Mouse (Mus musculus) lung, adult 2 months (tissue): ENCODE measurements around the gene Gipc3. TPM values are rescaled to one million over a fixed set of nuclear protein-coding genes. Genes with fewer than 3 reads are reported as not detected.
A peak's percentile ranks its signal among the peaks of the same experiment; 100 is the strongest.

Source experiments
- DNase-seq: peaks from one replicate; pipeline ENCODE4 v3.0.0; 2022
- H3K4me1 ChIP-seq: fragments of 200-500 bp; 2 replicates; pipeline ENCODE4 v1.6.1; 2011; ENCODE audit warnings: low read length; ENCODE audit not compliant: control insufficient read depth, insufficient read depth
- H3K4me3 ChIP-seq: fragments of 200-500 bp; replicated peaks from 2 replicates; pipeline ENCODE3; 2011; ENCODE audit warnings: low read depth, mild to moderate bottlenecking, control low read depth, low read length; ENCODE audit errors: extremely low read depth
- CTCF ChIP-seq: fragments of 200-500 bp; IDR thresholded peaks from 2 replicates; pipeline ENCODE4 v1.5.1; 2011; ENCODE audit warnings: mild to moderate bottlenecking, low read length, control low read depth; ENCODE audit not compliant: insufficient read depth
- POLR2A ChIP-seq: fragments of 200-500 bp; IDR thresholded peaks from 2 replicates; pipeline ENCODE4 v1.6.1; 2011; ENCODE audit warnings: low read depth, mild to moderate bottlenecking, control low read depth, low read length, borderline replicate concordance; ENCODE audit errors: extremely low read depth
- WGBS: fragments of 180-500 bp; shearing (Covaris S2); methylation state at CpG from one replicate; pipeline ENCODE4 v1.1.7; 2018; 5-methylcytosine and 5-hydroxymethylcytosine counted together
- polyA plus RNA-seq: library from polyadenylated mRNA; depleted of rRNA; stranded (reverse); fragments of >200 nt; gene quantifications from 2 replicates; pipeline ENCODE4 v1.2.3, GENCODE M21; 2012

The Gipc3 gene
- polyA plus RNA-seq, 1 experiment: 11.2 TPM

DNA sequence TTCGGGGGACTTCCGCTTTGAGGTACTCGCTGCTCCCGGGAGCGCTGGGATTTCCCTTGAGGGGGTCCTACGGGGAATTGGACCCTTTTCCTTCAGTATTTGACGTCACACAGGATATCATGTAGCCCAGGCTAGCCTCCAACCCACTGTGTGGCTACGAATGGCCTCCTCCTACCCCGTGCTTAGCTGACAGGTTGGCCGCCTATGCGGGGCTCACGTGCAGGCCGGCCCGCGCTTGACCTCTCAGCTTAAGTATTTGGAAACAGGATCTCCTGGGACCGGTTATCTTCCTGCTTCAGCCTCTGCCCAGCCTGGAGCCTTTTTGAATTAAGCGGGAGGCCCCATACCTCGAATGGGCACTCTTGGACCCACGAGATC is 41.5 kb upstream of the Gipc3 start:
- DNase-seq: no peak
- WGBS: under 1% methylated on average over 19 of the region's 19 CpGs
- Histone ChIP-seq H3K4me3 (peak overlapping the region; percentile 68), H3K4me1 (peaks cover 14% of the 10 kb centered on the region; the same call in 1 of the 2 replicates)
- no peak for TF ChIP-seq CTCF
- TF ChIP-seq POLR2A: no peak

DNA sequence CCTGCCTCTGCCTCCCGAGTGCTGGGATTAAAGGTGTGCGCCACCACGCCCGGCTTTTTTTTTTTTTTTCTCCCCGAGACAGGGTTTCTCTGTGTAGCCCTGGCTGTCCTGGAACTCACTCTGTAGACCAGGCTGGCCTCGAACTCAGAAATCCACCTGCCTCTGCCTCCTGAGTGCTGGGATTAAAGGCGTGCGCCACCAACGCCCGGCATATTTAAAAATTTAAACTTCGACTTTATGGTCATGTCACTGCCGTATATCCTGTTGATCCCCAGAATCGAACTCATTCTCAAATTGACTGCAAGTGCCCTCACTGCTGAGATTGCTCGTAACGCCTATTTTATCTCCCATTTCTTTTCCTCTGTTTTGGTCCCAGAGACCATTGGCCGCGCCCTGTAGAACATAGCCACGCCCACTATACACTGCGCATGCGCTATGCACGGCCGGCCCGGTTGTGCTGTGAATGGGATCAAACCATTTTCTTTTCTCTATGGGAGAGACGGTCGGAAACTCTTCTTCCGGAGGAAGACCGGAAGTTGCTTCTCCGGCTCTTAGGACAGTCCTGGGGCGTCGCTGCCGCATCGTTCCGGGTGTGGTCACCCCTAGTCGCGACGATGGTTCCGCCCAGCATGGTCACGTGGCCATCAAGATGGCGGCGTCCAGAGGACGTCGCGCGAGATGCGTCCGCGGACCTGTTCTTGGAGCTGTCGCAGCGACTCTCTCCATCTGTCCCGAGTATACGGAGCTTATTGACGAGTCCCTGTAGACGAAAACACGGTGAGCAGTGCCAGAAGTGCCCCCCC is 40.9 kb upstream of the Gipc3 start, which contains the start of the genes Dohh and Gm48551:
Gene Dohh, plus strand, starts transcription at position 627 of the 803 bp plus-strand sequence.
Gene Gm48551, plus strand, starts transcription at position 665 of the 803 bp plus-strand sequence.
- 7% methylated on average over 54 of the region's 54 CpGs for WGBS

GRCm38 (mm10) chr10:81382039-81382438 is 39.0 kb upstream of the Gipc3 start:
- no peak for DNase-seq
- Histone ChIP-seq H3K4me1 (peaks cover 10% of the 10 kb centered on the region; the same call in 1 of the 2 replicates), H3K4me3 (no peak overlapping the region)
- TF ChIP-seq POLR2A (no peak), CTCF (no peak)
- WGBS: 37% methylated on average over 5 of the region's 5 CpGs

More for the DNA sequence above, 40.9 kb upstream of the Gipc3 start, which contains the start of the genes Dohh and Gm48551:
- Histone ChIP-seq H3K4me3 (peak within 1 kb of the TSS; percentile 68), H3K4me1 (peaks cover 10% of the 10 kb centered on the region; the same call in 1 of the 2 replicates)
- DNase-seq: peak; percentile 99
- TF ChIP-seq CTCF (no peak), POLR2A (peak; percentile 96)

DNA sequence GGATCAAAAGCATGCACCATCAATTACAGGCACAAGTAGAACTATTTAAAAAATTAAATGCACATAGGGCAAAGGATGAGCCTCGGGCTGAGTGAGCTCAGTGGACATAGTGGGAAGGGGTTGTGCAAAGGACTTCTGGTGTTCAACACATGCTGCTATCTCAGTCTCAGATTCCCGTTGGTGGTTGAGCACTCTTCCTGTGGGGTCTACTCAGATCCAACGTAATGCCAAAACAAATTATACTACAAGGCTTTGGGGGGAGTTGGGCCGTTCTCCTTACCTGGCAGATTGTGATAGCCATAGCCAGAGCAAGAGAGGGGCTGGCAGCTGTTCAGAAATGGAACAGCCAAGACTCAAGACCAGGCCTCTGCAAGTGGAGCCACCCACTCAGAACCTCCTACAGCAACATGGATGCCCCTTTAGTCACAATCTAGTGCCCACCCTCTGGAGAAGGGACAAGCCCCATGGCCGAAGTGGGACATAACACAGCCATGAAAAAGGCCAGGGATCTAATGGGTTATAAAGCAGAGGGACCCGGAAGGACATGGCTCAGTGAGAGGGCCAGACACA is 36.8 kb upstream of the Gipc3 start:
- Histone ChIP-seq H3K4me3 (no peak overlapping the region), H3K4me1 (peaks cover 11% of the 10 kb centered on the region; the same call in 1 of the 2 replicates)
- no peak for DNase-seq
- TF ChIP-seq CTCF: no peak
- no peak for TF ChIP-seq POLR2A
- WGBS: 83% methylated on average over 6 of the region's 6 CpGs

GRCm38 (mm10) chr10:81379183-81379553 is 36.1 kb upstream of the Gipc3 start:
- no peak overlapping the region for H3K4me3 ChIP-seq
- peaks cover 11% of the 10 kb centered on the region; the same call in 1 of the 2 replicates for H3K4me1 ChIP-seq
- DNase-seq: no peak
- 58% methylated on average over 3 of the region's 3 CpGs for WGBS
- TF ChIP-seq CTCF: no peak
- TF ChIP-seq POLR2A: no peak

DNA sequence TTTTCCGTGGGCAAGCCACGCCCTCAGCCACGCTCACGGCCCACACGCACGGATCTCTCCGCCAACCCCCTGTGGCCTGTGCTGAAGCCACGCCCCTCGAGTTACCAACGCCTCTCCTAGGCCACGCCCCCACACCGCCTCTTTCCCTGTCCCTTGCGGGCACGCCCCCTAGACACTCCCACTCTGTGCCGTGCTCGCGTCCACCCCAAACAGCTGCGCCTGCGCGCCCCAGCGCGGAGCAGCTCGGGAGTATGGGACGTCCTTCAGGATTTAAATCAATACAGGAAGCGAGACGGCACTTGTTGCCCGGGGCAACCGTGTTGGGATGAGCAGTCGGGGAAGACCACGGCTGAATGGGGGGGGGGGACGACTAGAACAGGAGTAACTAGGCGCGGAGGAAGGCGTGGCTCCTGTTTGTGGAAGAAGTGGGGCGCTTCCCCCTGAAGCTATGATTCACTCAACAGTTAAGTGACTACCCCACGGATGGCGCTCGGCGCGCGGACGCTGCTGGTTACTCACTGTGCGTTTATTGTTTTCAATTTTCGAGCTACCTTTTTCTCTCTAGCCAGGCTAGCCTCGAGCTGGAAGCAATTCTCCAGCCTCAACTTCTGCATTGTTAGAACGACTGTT is 35.6 kb upstream of the Gipc3 start:
- WGBS: under 1% methylated on average over 46 of the region's 46 CpGs
- peak overlapping the region; percentile 79 for H3K4me3 ChIP-seq
- peak; percentile 100 for DNase-seq
- H3K4me1 ChIP-seq: peaks cover 11% of the 10 kb centered on the region; the same call in 1 of the 2 replicates
- peak; percentile 55; the same call in 1 of the 2 replicates for TF ChIP-seq POLR2A
- no peak for TF ChIP-seq CTCF

DNA sequence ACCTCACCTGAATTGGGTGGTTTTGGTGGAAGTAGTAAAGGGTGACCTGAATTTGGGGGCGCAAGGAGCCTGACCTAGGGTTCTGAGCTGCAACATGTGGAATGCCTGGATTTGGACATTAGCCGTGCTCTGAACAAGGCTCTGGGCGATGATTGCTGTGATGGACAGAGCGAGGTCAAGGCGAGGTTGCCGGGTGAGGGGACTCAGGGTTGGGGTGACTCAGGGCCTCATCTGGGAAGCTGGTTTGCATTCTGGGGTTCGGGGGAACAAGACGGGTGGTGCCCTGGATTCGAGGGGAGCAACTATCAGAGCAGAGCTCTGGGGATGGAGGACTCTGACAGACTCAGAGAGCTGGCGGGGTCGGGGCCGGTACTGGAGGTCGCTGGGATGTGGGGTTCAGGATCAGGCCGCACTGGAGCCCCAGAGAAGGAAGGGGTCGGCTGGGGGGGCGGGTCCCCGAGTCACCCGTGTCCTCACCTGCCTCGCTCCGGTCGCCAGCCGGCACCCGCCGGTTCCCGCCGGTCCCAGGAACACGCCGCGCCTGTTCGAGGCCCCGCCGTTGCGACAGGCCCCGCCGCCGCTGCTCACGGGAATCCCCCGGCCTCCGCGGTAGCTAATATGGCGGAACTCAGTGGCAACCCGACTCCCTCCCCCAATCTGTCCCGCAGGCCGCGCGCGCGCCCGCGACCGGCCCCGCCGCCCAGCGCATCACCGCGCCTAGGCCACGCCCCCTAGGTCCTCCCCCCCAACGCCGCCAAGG is 34.9 kb upstream of the Gipc3 start, which contains the start of gene Fzr1:
Gene Fzr1, minus strand, starts transcription at position 724 of the 760 bp plus-strand sequence.
- no peak for DNase-seq
- WGBS: under 1% methylated on average over 48 of the region's 59 CpGs
- peaks cover 11% of the 10 kb centered on the region; the same call in 1 of the 2 replicates for H3K4me1 ChIP-seq
- TF ChIP-seq CTCF: no peak
- TF ChIP-seq POLR2A: peak; percentile 54; the same call in 1 of the 2 replicates
- H3K4me3 ChIP-seq: peak within 1 kb of the TSS; percentile 79

DNA sequence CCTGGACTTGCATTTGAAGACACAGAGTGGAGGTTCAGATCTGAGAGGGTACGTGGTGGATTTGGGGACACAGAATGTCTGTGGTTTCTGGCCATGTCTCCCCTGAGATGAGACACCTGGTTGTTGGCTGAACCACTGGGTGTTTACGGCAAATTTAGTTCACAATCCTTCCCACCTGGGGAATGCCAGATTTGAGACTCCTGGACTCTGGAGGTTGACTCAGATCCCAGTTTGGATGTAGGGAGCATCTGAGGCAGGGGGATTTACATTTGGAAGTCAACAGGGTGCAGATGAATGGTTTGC is 34.2 kb upstream of the Gipc3 start:
- no peak for DNase-seq
- no peak for TF ChIP-seq CTCF
- TF ChIP-seq POLR2A: no peak
- WGBS: 41% methylated on average over 2 of the region's 2 CpGs

More for the DNA sequence above, 34.2 kb upstream of the Gipc3 start:
- Histone ChIP-seq H3K4me3 (no peak overlapping the region), H3K4me1 (peaks cover 9% of the 10 kb centered on the region; the same call in 1 of the 2 replicates)
